Mouse (Mus musculus) left cerebral cortex, adult 9 months (tissue): ENCODE measurements at regions not wholly inside any gene's neighbourhood (a gene's known extent, or its start where the extent isn't known, plus 50 kb on each side); places are given as distances from the start of the nearest gene placed in this dataset.

ENCODE experiments used
- DNase-seq, 2 experiments: peaks; one replicate each; pipeline ENCODE4 v3.0.0; 2022; ENCODE audit warnings: low spot score in 2 of 2

- DNase-seq, result no peak
Measured at GRCm38 (mm10) chr4:62755237-62755900, 195.7 kb downstream of the Rgs3 start.

DNA sequence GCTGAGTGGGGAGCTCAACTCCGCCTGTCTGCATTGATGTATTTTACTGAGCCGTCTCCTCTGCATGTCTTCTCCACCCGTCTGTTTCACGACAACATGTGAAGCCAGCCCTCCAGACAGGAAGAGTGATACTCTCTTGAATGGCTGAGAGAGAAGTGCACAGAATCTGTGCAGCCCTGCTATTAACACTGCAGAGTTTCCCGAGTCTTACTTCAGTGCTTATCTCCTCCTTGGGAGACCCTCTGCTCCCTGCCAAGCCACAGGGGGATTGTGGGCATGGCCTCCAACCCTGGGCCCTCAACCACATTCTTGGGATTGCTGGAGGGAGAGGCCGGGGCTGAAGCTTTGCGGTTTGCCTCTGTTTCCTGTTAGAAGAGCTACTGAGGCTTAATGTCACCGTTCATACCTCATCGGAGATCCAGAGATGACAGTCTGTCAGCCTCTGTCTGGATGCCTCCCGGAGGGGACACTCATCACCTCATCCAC, 197.1 kb downstream of the Rgs3 start:
- DNase-seq, result no peak

GRCm38 (mm10) chr4:62760748-62761604, 201.3 kb downstream of the Rgs3 start:
- DNase-seq, result no peak

- peak in 1 of 2 experiments; percentile 88 for DNase-seq
Measured at GRCm38 (mm10) chr4:62761672-62762071, 202.0 kb downstream of the Rgs3 start.

DNA sequence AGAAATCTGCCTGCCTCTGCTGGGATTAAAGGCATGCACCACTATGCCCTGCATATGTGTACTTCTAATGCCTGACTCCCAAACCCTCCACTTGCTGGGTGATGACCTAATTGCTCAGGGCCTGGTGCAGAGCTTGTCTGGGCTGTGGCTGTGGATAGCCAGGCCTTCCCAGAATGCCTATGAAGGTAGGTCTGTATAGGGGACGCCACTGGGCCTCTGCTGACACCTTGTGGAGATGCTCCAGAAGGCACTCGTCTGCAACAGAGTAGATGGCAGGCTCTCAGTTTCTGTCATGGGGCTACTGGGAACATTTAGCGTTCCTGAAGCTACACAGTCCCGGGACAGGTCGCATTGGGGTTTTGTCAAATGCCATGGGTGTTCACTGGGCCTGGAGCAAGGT, 201.4 kb upstream of the Zfp618 start:
- DNase-seq, result peak; percentile 42 to 91

GRCm38 (mm10) chr4:62769469-62770234, 195.7 kb upstream of the Zfp618 start:
- no peak for DNase-seq

DNA sequence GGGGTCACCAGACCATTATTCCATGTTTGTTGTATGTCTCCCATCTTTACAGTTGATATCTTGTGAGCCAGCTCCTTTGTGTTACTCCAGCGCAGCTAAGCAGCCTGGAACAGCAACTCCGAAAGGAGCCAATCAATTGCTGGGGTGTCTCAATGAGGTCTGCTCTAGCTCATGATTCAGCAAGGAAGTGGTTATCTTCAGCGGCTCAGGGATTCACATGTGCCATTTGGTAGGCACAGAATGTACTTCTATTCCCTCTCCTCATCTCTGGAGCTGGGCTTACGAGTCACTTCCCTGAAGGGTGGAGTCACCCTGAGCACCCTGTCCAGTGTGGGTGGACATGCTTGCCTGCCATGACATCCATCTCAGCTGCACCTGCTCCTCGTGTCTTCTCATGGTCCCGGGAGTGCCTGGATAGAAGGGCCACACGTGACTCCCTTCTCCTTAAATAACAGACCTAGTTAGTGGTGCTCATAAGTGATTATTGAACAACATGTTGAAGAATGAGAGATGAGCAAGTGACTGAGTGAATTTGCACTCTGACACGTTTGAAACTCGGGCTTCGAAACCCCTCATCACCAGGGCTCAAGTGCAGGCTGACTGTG, 190.3 kb upstream of the Zfp618 start:
- DNase-seq, result no peak

- DNase-seq, result no peak
Measured at GRCm38 (mm10) chr4:62776881-62777280, 188.5 kb upstream of the Zfp618 start.

- DNase-seq, result no peak
Measured at GRCm38 (mm10) chr4:62777436-62777835, 187.9 kb upstream of the Zfp618 start.

DNA sequence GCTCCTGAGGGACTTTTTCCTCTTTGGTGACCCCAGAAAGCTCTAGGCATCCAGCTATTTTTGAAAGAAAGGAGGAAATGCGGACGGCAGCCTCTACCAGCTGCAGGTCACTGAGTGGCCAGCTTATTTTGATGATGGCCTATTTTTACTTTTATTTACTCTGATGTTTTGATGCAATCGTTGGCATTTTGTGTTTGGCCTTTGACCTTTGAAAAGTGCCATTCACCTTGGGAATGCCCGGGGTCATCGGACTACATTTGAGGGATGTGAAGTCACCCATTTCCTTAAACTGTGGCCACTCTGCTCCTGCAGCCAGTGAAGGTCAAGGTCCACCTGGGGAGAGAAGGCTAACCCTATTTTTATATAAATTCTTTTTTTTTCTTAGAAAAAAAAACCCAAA, 186.8 kb upstream of the Zfp618 start:
- DNase-seq, result no peak

DNA sequence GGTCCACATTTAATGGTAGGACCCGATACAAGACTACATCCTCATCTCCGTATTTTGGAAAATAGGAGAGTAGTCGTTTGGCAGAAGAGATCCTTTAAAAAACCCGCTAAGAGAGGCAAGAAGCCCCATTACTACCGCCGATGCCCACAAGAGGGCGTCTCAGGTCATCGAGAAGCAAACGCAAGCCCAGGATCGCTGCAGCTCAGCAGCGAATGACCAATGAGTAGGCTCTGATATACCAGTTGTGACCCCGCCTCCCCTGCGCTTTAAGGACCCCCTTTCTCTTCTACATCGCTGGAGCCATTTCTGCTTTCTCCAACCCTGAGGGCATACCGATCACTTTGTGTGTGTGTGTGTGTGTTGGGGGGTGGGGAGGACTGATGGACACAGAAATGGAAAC, 185.0 kb upstream of the Zfp618 start:
- DNase-seq, result peak; percentile 53 to 94

DNA sequence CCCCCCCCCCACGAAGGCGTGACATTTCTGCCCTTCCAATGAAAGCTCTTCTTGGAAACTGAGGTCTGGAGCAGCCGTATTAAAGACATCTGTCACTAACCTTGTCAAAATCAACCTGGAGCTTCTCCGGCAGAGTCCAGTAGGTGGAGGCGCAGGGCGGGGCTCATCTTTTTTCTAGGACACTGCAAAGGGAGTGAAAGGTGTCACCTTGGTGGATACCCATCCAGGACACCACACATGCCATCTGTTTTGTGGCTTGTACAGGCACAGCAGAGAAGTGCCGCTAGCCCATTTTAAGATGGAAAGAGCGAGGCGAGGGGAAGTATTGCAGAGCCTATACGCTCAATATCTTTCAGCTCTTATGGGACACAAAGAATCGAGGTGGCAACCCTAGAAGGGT, 184.5 kb upstream of the Zfp618 start:
- no peak for DNase-seq

DNA sequence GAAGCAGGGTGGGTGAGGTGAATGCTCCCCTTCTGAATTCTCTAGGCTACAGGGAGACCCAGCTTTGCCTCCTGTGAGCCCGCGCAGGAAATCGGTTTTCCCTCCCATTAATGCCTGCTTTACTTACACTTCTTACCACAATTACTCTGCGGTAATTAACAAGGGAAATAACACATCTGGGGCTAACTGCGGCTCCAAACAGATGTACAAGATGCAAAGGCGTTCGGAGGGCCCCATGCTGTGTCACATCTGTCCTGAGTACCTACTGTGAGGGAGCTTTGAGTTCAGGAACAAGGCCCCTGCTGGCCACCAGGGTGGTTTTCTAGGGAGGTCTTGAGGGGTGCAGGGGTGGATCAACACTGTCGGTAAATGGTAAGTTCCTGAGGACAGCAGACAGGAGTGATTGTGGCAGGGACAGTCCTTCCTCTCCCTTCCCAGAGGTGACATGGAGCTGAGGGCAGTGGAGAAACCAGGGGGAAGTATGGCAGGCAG, 184.0 kb upstream of the Zfp618 start:
- no peak for DNase-seq

- no peak for DNase-seq
Measured at GRCm38 (mm10) chr4:62785711-62786110, 179.7 kb upstream of the Zfp618 start.

GRCm38 (mm10) chr4:62789696-62790095, 175.7 kb upstream of the Zfp618 start:
- no peak for DNase-seq

DNA sequence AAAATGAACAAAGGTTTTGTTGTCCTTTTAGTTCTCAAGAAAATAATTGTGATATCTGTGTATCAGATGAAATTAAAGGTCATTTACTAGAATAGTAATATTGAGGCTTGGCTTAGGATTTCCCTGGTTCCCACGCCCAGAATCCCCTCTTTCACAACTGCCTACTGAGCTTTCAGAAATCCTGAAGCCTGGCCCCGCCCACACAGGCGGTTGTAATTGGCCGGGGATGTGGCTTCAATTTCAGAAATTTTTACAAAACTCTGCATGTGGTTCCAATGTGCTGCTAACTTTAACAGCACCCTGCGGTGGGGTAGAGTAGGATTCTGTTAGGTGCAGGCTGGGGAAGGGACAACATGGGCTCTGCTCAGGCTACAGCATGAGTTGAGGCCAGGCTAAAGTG, 171.8 kb upstream of the Zfp618 start:
- no peak for DNase-seq

DNA sequence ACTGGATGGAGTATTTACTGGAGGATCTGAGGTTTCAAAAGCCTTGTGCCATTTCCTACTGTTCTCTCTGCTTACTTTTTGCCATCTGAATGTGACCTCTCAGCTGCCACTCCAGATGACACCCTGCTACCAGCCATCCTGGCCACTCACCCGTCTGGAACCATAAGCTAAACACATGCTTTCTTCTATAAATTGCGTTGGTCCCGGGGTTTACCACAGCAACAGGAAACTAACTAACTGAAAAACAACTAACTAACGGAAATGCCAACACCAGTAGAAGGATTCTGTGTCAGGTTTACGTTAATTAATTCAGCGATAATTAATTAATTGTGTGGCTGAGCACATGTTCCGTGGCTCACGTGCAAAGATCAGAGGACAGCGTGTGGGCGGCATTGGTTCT, 169.8 kb upstream of the Zfp618 start:
- no peak for DNase-seq

DNA sequence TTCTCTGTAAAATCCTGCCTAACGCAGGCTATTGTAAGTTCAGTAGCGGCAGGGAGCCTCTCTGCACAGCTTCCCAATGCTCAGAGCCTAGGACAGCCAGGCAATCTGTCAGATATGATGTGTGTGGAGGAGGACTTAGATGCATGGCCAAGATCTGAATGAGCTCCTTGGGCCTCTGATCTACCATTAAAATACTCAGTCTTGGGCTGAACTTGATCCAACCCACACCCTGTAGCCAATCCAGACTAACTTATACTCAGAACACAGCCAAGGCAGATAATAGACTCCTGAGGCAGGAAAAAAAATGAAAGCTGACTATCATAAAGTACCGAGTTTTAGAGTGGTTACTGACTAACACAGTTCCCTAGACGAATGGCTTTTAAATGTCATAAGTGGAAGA, 165.4 kb upstream of the Zfp618 start:
- no peak for DNase-seq

GRCm38 (mm10) chr4:62805841-62806240, 159.5 kb upstream of the Zfp618 start:
- no peak for DNase-seq

DNA sequence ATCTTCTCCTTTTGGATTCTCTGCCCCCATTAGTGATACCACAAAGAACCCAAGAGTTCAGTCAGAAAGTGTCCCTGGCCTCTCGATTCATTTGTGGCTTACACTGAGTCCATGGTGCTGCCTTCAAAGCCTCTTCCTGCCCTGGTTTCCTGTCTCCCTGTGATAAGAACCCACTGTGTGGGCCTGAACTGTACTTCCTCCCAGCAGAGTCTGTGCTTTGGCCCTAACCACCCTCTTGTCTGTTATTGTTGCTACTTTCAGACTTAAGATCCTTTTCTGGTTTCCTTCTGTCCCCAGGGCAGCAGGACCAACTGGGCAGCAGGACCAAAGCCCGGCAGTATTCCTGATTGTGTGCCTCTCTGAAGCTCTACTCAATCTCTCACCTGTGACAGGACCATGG, 158.6 kb upstream of the Zfp618 start:
- DNase-seq, result no peak

GRCm38 (mm10) chr4:62807926-62808552, 157.3 kb upstream of the Zfp618 start:
- DNase-seq, result no peak
